Mouse (Mus musculus): ENCODE data around the gene Swsap1.

Gene Swsap1

GRCm38 (mm10) chr9:21955570-21956281, at the start of gene Swsap1:
Gene Swsap1 (plus strand): TSS chr9:21955755.
- DNase-seq = peak; percentile 99

- DNase-seq = no peak
Observed at GRCm38 (mm10) chr9:21908216-21908615, 47.3 kb upstream of the Swsap1 start.

DNA sequence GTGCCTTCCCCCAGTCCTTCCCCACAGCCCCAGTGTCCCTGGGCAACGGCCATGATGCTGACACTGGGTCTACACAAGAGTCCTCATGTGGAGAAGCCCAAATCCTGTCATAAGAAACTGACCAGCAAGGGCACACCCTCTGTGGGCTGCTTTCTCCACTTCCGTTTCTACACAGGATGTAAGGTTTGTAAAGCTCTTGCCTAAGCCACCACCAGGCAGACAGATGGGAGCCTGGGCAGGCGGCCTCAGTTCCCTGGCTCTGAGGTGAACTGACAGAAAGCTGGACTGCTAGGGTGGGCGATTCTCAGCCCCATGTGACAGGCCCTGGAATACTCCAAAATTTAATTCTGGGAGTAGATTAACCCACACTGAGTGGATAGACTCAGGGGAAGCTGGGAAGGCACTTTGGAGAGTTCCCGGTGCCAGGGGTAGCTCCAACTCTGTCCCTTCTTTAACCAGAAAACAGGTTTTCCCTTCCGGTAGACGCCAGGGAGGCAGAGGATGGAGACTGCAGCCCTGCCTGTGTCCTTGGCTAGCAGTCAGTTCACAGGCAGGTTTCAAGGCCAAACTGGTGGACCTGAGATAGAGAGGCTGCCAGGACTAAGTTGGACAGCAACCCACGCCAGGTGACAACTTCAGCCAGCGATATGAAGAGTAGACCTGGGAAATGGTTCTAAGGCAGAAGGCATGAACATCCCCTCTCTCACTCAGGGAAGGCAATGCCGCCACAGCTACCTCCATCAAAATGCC, 45.9 kb upstream of the Swsap1 start:
- DNase-seq = peak in 1 of 2 experiments; percentile 15

DNA sequence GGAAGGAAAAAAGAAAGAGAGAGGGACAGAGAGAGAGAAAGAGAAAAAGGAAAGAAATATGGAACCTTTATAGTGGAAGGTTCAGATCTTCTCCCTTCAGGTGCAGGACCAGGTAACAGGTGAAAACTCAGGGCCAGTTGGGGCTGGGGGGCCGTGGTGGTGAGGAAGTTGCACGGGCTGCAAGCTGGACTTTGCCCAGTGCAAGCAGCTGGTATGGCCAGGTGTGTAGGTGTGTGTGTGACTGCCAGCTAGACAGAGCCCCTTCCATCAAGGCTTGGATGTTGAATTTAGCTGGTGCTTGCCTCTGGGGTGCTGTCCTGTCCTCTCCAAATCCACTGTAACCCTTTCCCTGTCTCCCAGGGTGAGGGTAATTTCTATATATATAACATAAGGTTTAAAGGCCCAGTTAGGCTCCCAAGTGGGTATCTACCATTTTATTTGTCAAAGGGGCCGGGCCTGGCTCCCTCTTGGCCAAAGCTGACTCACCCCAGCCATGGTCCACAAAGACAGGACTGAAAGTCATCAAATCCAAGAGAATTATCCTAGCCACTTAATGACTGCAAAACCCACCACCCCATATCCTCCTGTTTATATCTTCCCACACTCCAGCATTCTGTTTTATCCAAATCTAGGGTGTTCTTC, 38.6 kb upstream of the Swsap1 start:
- DNase-seq = no peak

- peak; percentile 55 to 56 for DNase-seq
Observed at GRCm38 (mm10) chr9:21917493-21918034, 38.0 kb upstream of the Swsap1 start.

- peak; percentile 97 to 98 for DNase-seq
Observed at GRCm38 (mm10) chr9:21918035-21918592, 37.4 kb upstream of the Swsap1 start, which contains the start of gene Rab3d. Gene Rab3d (minus strand): TSS chr9:21918192.

DNA sequence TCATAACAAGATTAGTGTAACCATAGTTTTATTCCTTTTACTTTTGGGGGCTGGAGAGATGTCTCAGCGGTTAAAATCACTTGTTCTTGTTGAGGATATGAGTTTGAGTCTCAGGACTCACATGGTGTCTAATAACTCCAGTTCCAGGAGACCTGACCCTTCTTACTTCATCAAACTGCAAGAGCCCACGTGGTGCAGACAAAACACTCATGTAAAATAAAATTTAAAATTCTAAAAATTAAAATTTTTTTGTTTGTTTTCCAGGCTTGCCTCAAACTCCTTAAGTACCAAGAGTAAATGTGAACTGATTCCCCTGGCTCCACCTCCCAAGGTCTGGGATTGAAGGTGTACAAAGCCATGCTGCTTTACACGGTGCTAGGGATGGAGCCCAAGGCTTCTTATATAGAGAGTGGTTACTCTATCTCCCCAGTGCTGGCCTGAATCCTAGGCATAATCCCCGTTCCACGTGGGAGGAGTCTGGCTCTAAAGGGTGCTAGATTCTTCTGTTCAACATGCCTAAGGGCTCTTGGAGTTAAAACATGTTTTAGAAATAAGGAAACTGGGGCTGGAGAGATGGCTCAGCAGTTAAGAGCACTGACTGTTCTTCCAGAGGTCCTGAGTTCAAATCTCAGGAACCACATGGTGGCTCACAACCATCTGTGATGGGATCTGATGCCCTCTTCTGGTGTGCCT, 36.7 kb upstream of the Swsap1 start:
- peak; percentile 23 to 30 for DNase-seq

- no peak for DNase-seq
Observed at GRCm38 (mm10) chr9:21923036-21923435, 32.5 kb upstream of the Swsap1 start.

DNA sequence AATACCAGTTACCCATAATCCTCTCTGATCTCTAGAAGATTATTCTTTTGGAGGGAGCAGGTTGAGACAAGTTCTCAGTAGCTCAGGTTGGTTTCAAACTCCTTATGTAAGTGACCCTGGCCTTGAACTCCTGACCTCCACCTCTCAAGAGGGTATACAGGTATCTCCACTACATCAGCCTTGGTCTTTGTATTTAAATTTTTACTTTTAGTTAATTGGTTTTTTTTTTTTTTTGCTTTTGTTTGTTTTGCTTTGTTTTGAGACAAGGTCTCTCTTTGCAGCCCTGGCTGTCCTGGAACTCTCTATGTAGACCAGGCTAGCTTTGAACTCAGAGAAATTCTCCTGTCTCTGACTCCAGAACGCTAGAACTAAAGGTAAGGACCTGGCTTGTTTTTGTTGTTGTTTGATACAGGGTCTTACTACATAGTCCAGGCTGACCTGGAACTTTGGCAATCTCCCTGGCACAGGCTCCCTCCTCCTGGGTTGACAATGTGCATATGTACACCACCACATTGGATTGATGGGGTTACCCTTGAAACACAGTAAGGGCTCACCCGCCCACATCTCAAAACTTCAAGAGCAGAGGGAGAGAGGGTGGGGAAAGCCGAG, 32.0 kb upstream of the Swsap1 start:
- no peak for DNase-seq

DNA sequence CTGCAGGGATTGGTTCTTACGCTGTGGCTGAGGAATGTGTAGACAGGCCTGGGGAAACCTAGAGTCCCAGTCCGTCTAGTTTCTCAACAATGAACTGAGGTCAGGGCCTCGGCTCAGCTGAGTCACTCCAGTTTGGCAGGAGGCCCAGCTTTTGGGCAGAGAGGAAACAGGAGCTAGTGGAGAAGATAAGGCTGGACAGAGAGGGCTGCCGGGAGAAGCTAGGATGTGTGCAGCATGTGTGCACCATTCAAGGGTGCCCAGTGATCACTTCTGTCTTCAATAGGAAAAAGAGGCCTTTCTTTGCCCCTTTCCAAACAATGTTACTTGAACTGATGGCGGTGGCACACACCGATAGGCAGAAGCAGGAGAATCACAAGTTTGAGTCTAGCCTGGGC, 31.5 kb upstream of the Swsap1 start:
- DNase-seq = peak; percentile 97 to 98

DNA sequence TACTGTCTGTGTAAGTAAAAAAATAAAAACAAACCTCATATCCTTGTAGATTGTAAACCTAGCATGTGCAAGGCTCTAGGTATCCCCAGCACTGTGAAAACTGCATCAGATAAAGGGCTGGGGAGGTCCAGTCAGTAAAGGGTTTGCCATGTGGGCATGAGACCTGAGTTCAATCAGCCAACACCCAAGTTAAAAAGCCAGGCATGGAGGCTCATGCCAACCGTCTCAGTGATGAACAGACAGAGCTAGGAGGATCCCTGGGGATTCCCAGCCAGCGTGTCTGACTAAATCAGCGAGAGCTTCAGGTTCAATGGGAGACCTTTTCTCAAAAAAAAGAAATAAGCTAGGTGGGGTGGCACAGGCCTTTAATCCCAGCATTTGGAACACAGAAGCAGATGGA, 30.5 kb upstream of the Swsap1 start:
- no peak for DNase-seq

DNA sequence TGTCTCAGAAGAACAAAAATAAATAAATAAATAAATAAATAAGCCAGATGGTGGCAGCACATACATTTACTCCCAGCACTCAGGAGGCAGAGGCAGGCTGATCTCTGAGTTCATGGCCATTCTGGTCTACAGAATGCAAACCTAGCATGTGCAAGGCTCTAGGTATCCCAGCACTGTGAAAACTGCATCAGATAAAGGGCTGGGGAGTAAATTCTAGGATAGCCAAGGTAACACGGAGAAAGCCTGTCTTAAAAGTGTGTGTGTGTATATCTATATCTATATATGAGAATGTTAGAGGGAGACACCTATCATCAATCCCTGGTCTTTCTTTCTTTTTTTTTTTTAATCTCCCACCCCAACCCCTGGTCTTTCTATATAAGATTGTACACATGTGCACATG, 30.0 kb upstream of the Swsap1 start:
- DNase-seq = no peak

GRCm38 (mm10) chr9:21926155-21926554, 29.4 kb upstream of the Swsap1 start:
- DNase-seq = peak; percentile 28 to 36

GRCm38 (mm10) chr9:21926784-21927183, 28.8 kb upstream of the Swsap1 start:
- DNase-seq = peak in 1 of 2 experiments; percentile 27

DNA sequence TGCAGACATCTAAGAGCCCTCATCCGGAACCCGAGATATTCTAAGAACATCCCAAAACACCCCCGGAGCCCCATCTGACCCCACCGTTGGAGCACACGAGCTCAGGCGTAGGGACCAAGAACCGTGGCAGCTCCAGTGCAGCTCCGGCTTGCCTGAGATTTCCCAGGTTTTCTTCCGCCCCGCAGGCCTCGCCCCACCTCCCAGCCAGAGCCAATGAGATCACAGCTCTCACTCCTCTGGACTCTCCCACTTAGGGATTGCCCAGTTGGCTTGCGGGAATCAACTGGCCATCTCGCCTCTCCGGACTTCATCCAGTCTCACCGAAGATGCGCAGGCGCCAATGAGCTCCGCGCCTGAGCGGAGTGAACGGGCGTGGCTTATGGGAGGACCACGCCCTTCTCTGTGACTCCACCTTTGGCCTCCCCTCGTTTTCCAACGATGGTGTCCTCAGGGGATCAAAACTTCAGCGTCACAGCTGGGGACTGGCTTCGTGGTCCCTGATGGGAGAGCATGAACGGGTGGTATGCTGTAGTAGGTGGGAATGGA, 28.3 kb upstream of the Swsap1 start, which contains the start of the genes Ccdc159 and Tmem205:
TSS of gene Ccdc159 (plus strand) at position 264 of the 546 bp plus-strand sequence.
TSS of gene Tmem205 (minus strand) at position 349 of the 546 bp plus-strand sequence.
- peak; percentile 97 to 98 for DNase-seq

DNA sequence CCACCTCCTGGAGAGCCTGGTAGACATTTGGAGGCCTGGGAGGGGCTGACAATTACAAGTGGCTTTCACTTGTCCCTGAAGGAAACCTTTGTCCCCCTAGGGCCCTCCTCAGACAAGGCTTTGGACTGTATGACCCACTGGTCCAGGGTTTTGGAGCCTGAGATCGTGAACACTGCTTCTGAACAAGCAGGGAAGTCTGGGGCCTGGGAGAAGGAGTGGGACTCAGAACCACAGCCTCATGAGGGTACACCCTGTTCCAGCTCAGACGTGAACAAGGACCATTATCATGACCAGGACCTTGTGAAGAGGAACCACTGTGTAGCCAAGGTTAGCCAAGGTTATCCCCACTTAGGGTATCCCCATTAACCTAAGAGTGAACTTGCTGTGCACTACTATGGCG, 26.3 kb upstream of the Swsap1 start:
- DNase-seq = no peak

DNA sequence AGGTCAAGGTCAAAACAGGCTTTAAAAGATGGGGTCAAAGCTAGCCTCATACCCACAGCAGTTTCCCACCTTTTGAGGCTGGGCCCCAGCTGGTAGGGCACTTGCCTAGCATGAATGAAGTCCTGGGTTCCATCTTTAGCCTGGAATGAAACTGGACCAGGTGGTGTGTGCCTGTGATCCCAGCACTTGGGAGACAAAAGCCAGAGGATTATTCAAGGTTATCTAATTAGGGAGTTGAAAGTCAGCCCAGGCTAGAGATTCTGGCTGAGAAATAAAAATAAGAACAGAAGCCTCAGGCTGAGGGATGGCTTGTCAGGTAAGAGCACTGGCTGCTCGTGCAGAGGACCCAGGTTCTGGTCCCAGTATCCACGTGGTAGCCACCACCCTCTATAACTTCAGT, 23.5 kb upstream of the Swsap1 start:
- DNase-seq = no peak

DNA sequence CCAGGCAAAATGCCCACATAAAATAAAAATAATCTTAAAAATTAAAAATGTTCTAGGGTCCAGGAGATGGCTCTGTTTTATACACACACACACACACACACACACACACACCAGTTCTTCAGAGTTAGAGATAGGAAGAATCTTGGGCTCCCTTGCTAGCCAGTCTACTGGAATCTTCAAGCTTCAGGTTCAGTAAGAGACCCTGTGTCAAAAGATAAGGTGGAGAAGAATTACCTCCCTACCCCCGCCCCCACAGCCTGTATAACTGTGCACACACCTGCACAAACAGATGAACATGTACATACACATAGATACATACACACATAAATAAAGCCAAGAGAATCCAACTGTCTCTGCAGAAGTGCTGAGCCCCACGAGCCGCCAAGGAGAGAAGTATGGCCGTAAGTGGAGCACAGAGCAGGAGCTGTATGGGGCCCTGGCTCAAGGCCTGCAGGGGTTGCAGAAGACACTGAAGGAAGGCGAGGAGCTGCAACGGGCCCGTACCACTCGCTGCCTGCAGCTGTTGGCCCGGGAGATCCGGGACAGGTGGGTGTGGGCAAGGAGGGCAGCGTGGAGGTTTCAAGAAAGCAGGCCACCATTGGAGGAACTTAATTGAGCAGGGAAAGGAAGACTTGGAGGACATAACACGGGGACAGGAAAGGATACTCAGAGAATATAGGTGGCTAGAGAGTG, 23.0 kb upstream of the Swsap1 start:
- no peak for DNase-seq

DNA sequence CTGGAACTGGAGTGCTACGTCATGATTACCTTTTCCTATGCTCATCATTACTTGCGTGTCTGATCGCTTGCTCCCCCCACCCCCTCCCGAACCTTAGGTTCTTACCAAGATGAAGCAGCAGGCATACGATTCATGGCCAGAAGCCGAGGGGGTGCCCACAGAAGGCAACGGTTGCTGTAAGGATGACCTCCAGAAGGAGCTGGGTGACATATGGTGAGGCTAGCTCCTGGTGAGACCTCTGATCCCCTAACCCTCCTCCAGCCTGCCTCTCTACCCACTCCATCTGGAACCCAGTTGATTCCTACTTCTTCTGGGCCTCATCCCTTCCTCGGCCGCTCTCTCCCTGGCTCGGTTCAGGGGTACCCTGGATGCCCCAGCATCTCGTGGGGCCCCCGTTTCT, 21.5 kb upstream of the Swsap1 start:
- no peak for DNase-seq

DNA sequence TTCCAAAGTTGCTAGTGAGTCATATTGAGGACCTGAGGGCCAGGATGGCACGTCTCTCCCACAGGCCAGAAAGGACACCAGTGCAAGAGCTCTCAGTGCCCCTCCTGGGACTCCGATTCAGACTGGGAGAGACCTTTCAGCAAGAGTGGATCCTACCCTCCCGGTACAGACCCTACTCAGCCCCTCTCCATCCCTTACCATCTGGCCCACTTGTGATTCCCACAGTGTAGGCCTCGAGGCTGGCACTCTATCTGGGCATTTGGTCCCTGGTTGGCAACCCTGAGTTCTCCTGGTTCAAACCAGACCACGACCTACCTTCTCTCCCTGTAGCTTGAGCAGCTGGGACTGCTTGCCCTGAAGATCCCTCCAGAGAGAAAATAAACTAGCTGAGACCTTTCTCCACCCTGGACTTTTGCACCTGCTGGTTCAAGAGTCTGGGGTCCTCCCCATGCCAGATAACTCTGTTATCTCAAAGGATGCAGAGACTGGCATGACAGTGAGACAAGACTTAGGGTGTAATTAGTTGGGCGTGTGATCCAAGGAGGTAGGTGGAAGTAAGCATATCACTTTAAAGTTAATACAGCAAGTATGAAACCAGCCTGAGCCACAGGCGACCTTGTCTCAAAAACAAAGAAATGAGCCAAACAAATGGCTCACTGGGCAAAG, 20.0 kb upstream of the Swsap1 start:
- DNase-seq = no peak
